ENCODE assay signal across 12 mouse cellular contexts in the genomic region with DNA sequence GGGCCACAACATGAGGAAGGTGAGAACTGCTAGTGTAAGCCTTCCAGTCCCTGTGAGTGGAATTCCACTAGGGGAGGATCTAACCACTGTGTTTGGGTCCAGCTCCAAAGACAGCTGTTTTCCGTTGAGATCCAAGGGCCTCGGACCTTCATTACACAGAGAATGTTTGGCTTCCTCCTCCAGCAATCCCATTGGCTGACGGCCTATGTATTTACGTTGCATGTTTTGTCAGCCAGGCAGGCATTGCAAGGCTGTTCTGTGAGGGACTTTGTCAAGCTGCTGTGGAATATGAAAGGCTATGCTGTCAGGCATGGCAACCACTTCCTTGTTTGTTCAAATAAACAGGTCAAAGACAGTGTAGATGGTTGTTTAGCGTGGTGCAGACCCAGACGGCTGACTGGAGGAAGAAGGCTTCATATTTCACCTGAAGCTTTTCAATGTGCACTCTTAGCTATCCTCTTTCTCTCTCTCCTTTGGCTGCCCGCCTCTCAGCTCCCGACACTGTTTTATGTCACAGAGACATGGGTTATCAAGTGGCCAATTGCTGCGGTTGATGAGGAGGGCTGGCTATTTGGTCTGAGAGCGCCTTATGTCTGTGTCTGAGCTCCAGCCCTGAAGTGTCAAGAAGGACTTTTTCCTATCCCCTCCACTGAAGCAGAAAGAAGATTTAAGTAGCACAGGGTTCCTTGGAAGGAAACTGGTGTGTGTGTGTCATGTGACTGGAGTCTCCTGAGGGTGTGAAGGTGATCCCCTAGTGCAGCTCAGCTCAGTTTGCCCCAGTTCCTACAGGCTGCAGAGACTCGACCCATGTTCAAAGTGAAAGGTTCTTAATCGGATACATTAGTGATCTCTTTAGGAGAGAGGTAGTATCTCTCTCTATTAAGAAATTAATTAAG. TPM values are rescaled to one million over a fixed set of nuclear protein-coding genes. Genes with fewer than 3 reads are reported as not detected.
A peak's percentile ranks its signal among the peaks of the same experiment; 100 is the strongest.
DNase-seq lines count a peak whose midpoint lies in the region; ATAC-seq lines count a peak whose summit lies in the region.
"Had no signal": no experiment of that assay in that cellular context is flagged by ENCODE, and none has a peak within 500 bp of the region (broad histone marks: within the 10 kb centered on the region; RNA-seq: fewer than 3 reads in every experiment).

No protein-coding gene starts in this region.

- H3K4me1 ChIP-seq in lung, embryonic 15.5 days: peaks cover 15% of the 10 kb centered on the region
- no peaks in the 10 kb centered on the region for H3K4me1 ChIP-seq in intestine, embryonic 16.5 days (ENCODE audit: control insufficient read depth, insufficient read depth, low read length)
- H3K4me1 ChIP-seq in limb, embryonic 13.5 days: peaks cover 18% of the 10 kb centered on the region; the same call in 1 of the 2 replicates
- H3K4me1 ChIP-seq: forebrain, embryonic 13.5 days; hindbrain, embryonic 13.5 days had no signal

- no peak for DNase-seq in lung, postnatal 25 days (ENCODE audit: low spot score)
- peak; percentile 21 for DNase-seq in yolk sac, embryonic 10.5 days (ENCODE audit: low spot score)
- no peak for DNase-seq in right cerebral cortex, postnatal 14 days
- DNase-seq in MN1 (ENCODE audit: low spot score): no peak
- DNase-seq: cerebellum, adult 2 months; thymus, postnatal 14 days had no signal

- peak overlapping the region; percentile 17 for H3K4me2 ChIP-seq in lung, embryonic 15.5 days
- 0 out of 2 replicates have a peak overlapping the region, but pooled peaks have one; percentile 8 for H3K4me2 ChIP-seq in intestine, embryonic 16.5 days (ENCODE audit: low read depth, low read length)
- H3K4me2 ChIP-seq in limb, embryonic 13.5 days (replicated peaks): peak overlapping the region; percentile 12; the same call in 1 of the 2 replicates
- H3K4me2 ChIP-seq: forebrain, embryonic 13.5 days; hindbrain, embryonic 13.5 days had no signal

- WGBS in lung, embryonic 15.5 days: 31% methylated on average over 12 of the region's 12 CpGs
- 38% methylated on average over 12 of the region's 12 CpGs for WGBS in intestine, embryonic 16.5 days
- WGBS in limb, embryonic 13.5 days: 32% methylated on average over 12 of the region's 12 CpGs

- H3K4me3 ChIP-seq in lung, embryonic 15.5 days: no peak overlapping the region
- H3K4me3 ChIP-seq in intestine, embryonic 16.5 days (ENCODE audit: low read length): no peak overlapping the region
- H3K4me3 ChIP-seq in limb, embryonic 13.5 days: no peak overlapping the region
- H3K4me3 ChIP-seq: forebrain, embryonic 13.5 days; hindbrain, embryonic 13.5 days had no signal

- no peak overlapping the region for H3K9ac ChIP-seq in lung, embryonic 15.5 days
- no peak overlapping the region for H3K9ac ChIP-seq in intestine, embryonic 16.5 days (ENCODE audit: low read depth, low read length)
- H3K9ac ChIP-seq in limb, embryonic 13.5 days: no peak overlapping the region
- H3K9ac ChIP-seq: forebrain, embryonic 13.5 days; hindbrain, embryonic 13.5 days had no signal

- H3K36me3 ChIP-seq in lung, embryonic 15.5 days: no peaks in the 10 kb centered on the region
- no peaks in the 10 kb centered on the region for H3K36me3 ChIP-seq in intestine, embryonic 16.5 days (ENCODE audit: control insufficient read depth, insufficient read depth, low read length)
- H3K36me3 ChIP-seq in limb, embryonic 13.5 days: no peaks in the 10 kb centered on the region
- H3K36me3 ChIP-seq: hindbrain, embryonic 13.5 days had no signal

- H3K27me3 ChIP-seq in lung, embryonic 15.5 days: no peaks in the 10 kb centered on the region
- no peaks in the 10 kb centered on the region for H3K27me3 ChIP-seq in intestine, embryonic 16.5 days (replicated peaks; ENCODE audit: control insufficient read depth, insufficient read depth, low read length)
- H3K27me3 ChIP-seq in limb, embryonic 13.5 days: no peaks in the 10 kb centered on the region
- H3K27me3 ChIP-seq: forebrain, embryonic 13.5 days; hindbrain, embryonic 13.5 days had no signal

- ATAC-seq in lung, embryonic 15.5 days (ENCODE audit: borderline replicate concordance, extremely low read depth, low FRiP score, low TSS enrichment): peak; percentile 91
- peak; percentile 82 for ATAC-seq in intestine, embryonic 16.5 days
- ATAC-seq in limb, embryonic 13.5 days (ENCODE audit: low FRiP score, low read depth): 0 out of 2 replicates have a peak, but pooled peaks have one; percentile 66
- no peak for ATAC-seq in erythroid progenitor cell, adult 5-6 weeks (replicated peaks; ENCODE audit: low FRiP score, poor library complexity, severe bottlenecking)
- ATAC-seq: forebrain, embryonic 13.5 days had no signal

- H3K9me3 ChIP-seq in lung, embryonic 15.5 days: no peaks in the 10 kb centered on the region
- no peaks in the 10 kb centered on the region for H3K9me3 ChIP-seq in intestine, embryonic 16.5 days (ENCODE audit: control insufficient read depth, low read length)
- no peaks in the 10 kb centered on the region for H3K9me3 ChIP-seq in limb, embryonic 13.5 days
- H3K9me3 ChIP-seq: forebrain, embryonic 13.5 days; hindbrain, embryonic 13.5 days had no signal

- peak overlapping the region; percentile 60 for H3K27ac ChIP-seq in lung, embryonic 15.5 days
- peak overlapping the region; percentile 52 for H3K27ac ChIP-seq in intestine, embryonic 16.5 days (ENCODE audit: low read length)
- H3K27ac ChIP-seq in limb, embryonic 13.5 days: no peak overlapping the region
- H3K27ac ChIP-seq: forebrain, embryonic 13.5 days; hindbrain, embryonic 13.5 days had no signal

RNA-seq across cellular contexts. Expression of gene Adra1b, which starts 13.8 kb away (rescaled TPM):
- polyA plus RNA-seq in lung, embryonic 15.5 days (2015; fragmentation: Nextera tagmentation; extraction: Ambion mirVana): 4.3 and 4.8 TPM in 2 replicates
- 0.22 and 0.35 TPM in 2 replicates for polyA plus RNA-seq in intestine, embryonic 16.5 days (2015; fragmentation: Nextera tagmentation; extraction: Ambion mirVana)
- polyA plus RNA-seq in limb, embryonic 13.5 days (2015; fragmentation: Nextera tagmentation; extraction: Ambion mirVana): 1.1 and 1.5 TPM in 2 replicates
- not detected in 2 replicates for total RNA-seq in erythroid progenitor cell, adult 5-6 weeks (2015; ENCODE audit: low replicate concordance)
- total RNA-seq in erythroid progenitor cell, adult 5-6 weeks (2017; ENCODE audit: low replicate concordance): not detected in 2 replicates
